Mouse (Mus musculus) CD8-positive naive resting alpha-beta T cell, adult 2 months (primary cell): Measurements from ENCODE around the gene Slc50a1.

Experiments
- DNase-seq, 2 experiments: peaks; one replicate each; pipeline ENCODE4 v3.0.0; 2022; ENCODE audit warnings: low read depth in 2 of 2, low spot score in 2 of 2

The Slc50a1 gene

GRCm38 (mm10) chr3:89268916-89269315, 1.5 kb downstream of the Slc50a1 start:
- DNase-seq, result no peak

GRCm38 (mm10) chr3:89266439-89266893, 3.9 kb downstream of the Slc50a1 start:
- peak; percentile 61 to 66 for DNase-seq

GRCm38 (mm10) chr3:89262417-89262816, 8.0 kb downstream of the Slc50a1 start:
- no peak for DNase-seq

- no peak for DNase-seq
Observed at GRCm38 (mm10) chr3:89260211-89260610, 10.2 kb downstream of the Slc50a1 start.

- no peak for DNase-seq
Observed at GRCm38 (mm10) chr3:89259076-89259475, 11.3 kb downstream of the Slc50a1 start, which contains the start of gene Dpm3. TSS of gene Dpm3 (plus strand) at chr3:89259358.

GRCm38 (mm10) chr3:89256177-89256576, 14.2 kb downstream of the Slc50a1 start:
- no peak for DNase-seq

GRCm38 (mm10) chr3:89254994-89255393, 15.4 kb downstream of the Slc50a1 start:
- DNase-seq, result no peak

- DNase-seq, result peak in 1 of 2 experiments; percentile 33
Observed at GRCm38 (mm10) chr3:89251365-89251895, 18.9 kb downstream of the Slc50a1 start.

GRCm38 (mm10) chr3:89250435-89251040, 19.8 kb downstream of the Slc50a1 start:
- DNase-seq, result peak; percentile 54 to 60

- DNase-seq, result no peak
Observed at GRCm38 (mm10) chr3:89247466-89247865, 22.9 kb downstream of the Slc50a1 start.

GRCm38 (mm10) chr3:89246261-89247100, 23.9 kb downstream of the Slc50a1 start, which contains the start of gene Trim46:
TSS of gene Trim46 (minus strand) at chr3:89246309.
- DNase-seq, result peak; percentile 77 to 80

- DNase-seq, result no peak
Observed at GRCm38 (mm10) chr3:89245688-89246171, 24.6 kb downstream of the Slc50a1 start, which contains the start of gene Krtcap2. TSS of gene Krtcap2 (plus strand) at chr3:89245966.

- no peak for DNase-seq
Observed at GRCm38 (mm10) chr3:89244982-89245687, 25.2 kb downstream of the Slc50a1 start.

- DNase-seq, result peak in 1 of 2 experiments; percentile 23
Observed at GRCm38 (mm10) chr3:89244158-89244981, 26.0 kb downstream of the Slc50a1 start.

- DNase-seq, result peak; percentile 58 to 77
Observed at GRCm38 (mm10) chr3:89243609-89244008, 26.8 kb downstream of the Slc50a1 start.

- DNase-seq, result peak in 1 of 2 experiments; percentile 28
Observed at GRCm38 (mm10) chr3:89242331-89242895, 28.0 kb downstream of the Slc50a1 start.

- no peak for DNase-seq
Observed at GRCm38 (mm10) chr3:89238494-89238893, 31.9 kb downstream of the Slc50a1 start.

- DNase-seq, result no peak
Observed at GRCm38 (mm10) chr3:89237682-89238081, 32.7 kb downstream of the Slc50a1 start.

- no peak for DNase-seq
Observed at GRCm38 (mm10) chr3:89236516-89236915, 33.9 kb downstream of the Slc50a1 start.
